Mouse (Mus musculus) liver, embryonic 14.5 days (tissue): Measurements from ENCODE around the gene Klhdc8a.

Experiments
- CTCF ChIP-seq: IDR thresholded peaks from 2 replicates; pipeline ENCODE4 v1.5.1; 2016; ENCODE audit warnings: antibody characterized with exemption, low read depth, control low read depth
- EP300 ChIP-seq: IDR thresholded peaks from 2 replicates; pipeline ENCODE4 v1.6.1; 2016; ENCODE audit warnings: antibody characterized with exemption, low read depth

DNA sequence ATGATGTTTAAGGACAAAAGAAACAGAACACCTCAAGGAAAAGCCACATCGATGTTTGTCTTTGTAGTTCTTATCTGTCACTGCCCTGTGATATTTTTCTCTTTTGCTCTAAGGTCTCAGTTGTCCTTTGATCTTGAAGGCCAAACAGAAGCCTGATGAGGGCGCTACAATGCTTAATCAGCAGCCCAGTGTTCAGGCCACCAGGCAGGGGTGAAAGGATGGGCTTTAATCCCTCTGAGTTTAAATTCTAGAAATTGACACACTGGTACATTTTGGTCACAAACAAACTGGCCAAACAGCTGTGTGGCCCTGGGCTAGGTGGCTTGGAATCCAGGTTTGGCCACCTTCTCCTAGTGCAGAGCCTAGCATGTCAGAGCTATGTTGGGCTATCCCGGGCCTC lies 21.7 kb upstream of the Klhdc8a start:
- TF ChIP-seq CTCF: no peak
- no peak for TF ChIP-seq EP300
